Mouse (Mus musculus) inflammation-experienced regulatory T-cells, adult 6 months (primary cell): ENCODE data around the gene Olfr157. TPM values are rescaled to one million over a fixed set of nuclear protein-coding genes. Genes with fewer than 3 reads are reported as not detected.

Source experiments
- ATAC-seq: one replicate; pipeline ENCODE4 v1.8.0; 2017
- polyA plus RNA-seq, 3 experiments: library from polyadenylated mRNA; unstranded; fragments of 100-300 nt; shearing (Covaris generic); gene quantifications; one replicate each; pipeline ENCODE4 v1.2.1; 2017

Olfr157 gene
- polyA plus RNA-seq, result under 1 TPM; 0.28 to 0.86 (median 0.56) TPM

- no peak for ATAC-seq
Measured at GRCm38 (mm10) chr4:43840101-43840500, at the start of gene Olfr157. Gene Olfr157, minus strand, starts transcription at chr4:43840201.

GRCm38 (mm10) chr4:43884196-43884595 is 44.2 kb upstream of the Olfr157 start:
- no peak for ATAC-seq

- ATAC-seq, result no peak
Measured at GRCm38 (mm10) chr4:43879566-43879965, 39.6 kb upstream of the Olfr157 start.

GRCm38 (mm10) chr4:43878121-43878776 is 38.2 kb upstream of the Olfr157 start:
- no peak for ATAC-seq

GRCm38 (mm10) chr4:43877230-43877629 is 37.2 kb upstream of the Olfr157 start:
- ATAC-seq, result no peak

GRCm38 (mm10) chr4:43875919-43876411 is 36.0 kb upstream of the Olfr157 start:
- ATAC-seq, result peak; percentile 33

GRCm38 (mm10) chr4:43875160-43875918 is 35.3 kb upstream of the Olfr157 start, which contains the start of gene Reck:
Gene Reck, plus strand, starts transcription at chr4:43875530.
- ATAC-seq, result peak; percentile 86

GRCm38 (mm10) chr4:43874501-43874900 is 34.5 kb upstream of the Olfr157 start:
- no peak for ATAC-seq

GRCm38 (mm10) chr4:43869821-43870220 is 29.8 kb upstream of the Olfr157 start:
- no peak for ATAC-seq

GRCm38 (mm10) chr4:43863298-43863697 is 23.3 kb upstream of the Olfr157 start:
- no peak for ATAC-seq

- peak; percentile 60 for ATAC-seq
Measured at GRCm38 (mm10) chr4:43860744-43861519, 20.9 kb upstream of the Olfr157 start.

- ATAC-seq, result no peak
Measured at GRCm38 (mm10) chr4:43859886-43860285, 19.9 kb upstream of the Olfr157 start.

GRCm38 (mm10) chr4:43854101-43854500 is 14.1 kb upstream of the Olfr157 start:
- no peak for ATAC-seq

GRCm38 (mm10) chr4:43851265-43851664 is 11.3 kb upstream of the Olfr157 start, which contains the start of gene Olfr155:
Gene Olfr155, plus strand, starts transcription at chr4:43851565.
- ATAC-seq, result no peak

- ATAC-seq, result no peak
Measured at GRCm38 (mm10) chr4:43838326-43838725, 1.7 kb downstream of the Olfr157 start.

GRCm38 (mm10) chr4:43834749-43835148 is 5.3 kb downstream of the Olfr157 start:
- ATAC-seq, result peak; percentile 52

- no peak for ATAC-seq
Measured at GRCm38 (mm10) chr4:43833752-43834151, 6.2 kb downstream of the Olfr157 start.

GRCm38 (mm10) chr4:43832031-43832430 is 8.0 kb downstream of the Olfr157 start:
- ATAC-seq, result no peak

- ATAC-seq, result no peak
Measured at GRCm38 (mm10) chr4:43828806-43829205, 11.2 kb downstream of the Olfr157 start.

GRCm38 (mm10) chr4:43823845-43824337 is 16.1 kb downstream of the Olfr157 start, which contains the start of gene Olfr156:
Gene Olfr156, minus strand, starts transcription at chr4:43823895.
- ATAC-seq, result no peak

GRCm38 (mm10) chr4:43822896-43823550 is 17.0 kb downstream of the Olfr157 start:
- ATAC-seq, result peak; percentile 97

- no peak for ATAC-seq
Measured at GRCm38 (mm10) chr4:43798936-43799335, 41.1 kb downstream of the Olfr157 start.
